In genomic region chr7:130715467-130715866, GRCm38 (mm10) we compare ENCODE assay signal across 23 mouse cellular contexts. TPM values are rescaled to one million over a fixed set of nuclear protein-coding genes. Genes with fewer than 3 reads are reported as not detected.
DNase-seq lines count a peak whose midpoint lies in the region; ATAC-seq and TF ChIP-seq lines count a peak whose summit lies in the region.
"Had no signal": no experiment of that assay in that cellular context is flagged by ENCODE, and none has a peak within 500 bp of the region (broad histone marks: within the 10 kb centered on the region; RNA-seq: fewer than 3 reads in every experiment).

No protein-coding gene starts in this region.

- peaks cover 11% of the 10 kb centered on the region; the same call in 1 of the 2 replicates for H3K36me3 ChIP-seq in midbrain, postnatal 0 days (ENCODE audit: insufficient read depth, low read length)
- H3K36me3 ChIP-seq in midbrain, embryonic 15.5 days (replicated peaks), result no peaks in the 10 kb centered on the region; the same call in 1 of the 2 replicates
- H3K36me3 ChIP-seq in forebrain, embryonic 10.5 days (replicated peaks), result peaks cover 41% of the 10 kb centered on the region

- H3K4me3 ChIP-seq in gastrocnemius, adult 2 months, result no peak overlapping the region
- H3K4me3 ChIP-seq in midbrain, postnatal 0 days (ENCODE audit: low read depth, low read length), result no peak overlapping the region
- no peak overlapping the region for H3K4me3 ChIP-seq in midbrain, embryonic 15.5 days
- no peak overlapping the region for H3K4me3 ChIP-seq in forebrain, embryonic 10.5 days
- H3K4me3 ChIP-seq: embryonic facial prominence, embryonic 10.5 days; hindbrain, embryonic 15.5 days; limb, embryonic 15.5 days; neural tube, embryonic 15.5 days had no signal

- no peak; the same call in 1 of the 2 replicates for ATAC-seq in midbrain, postnatal 0 days (ENCODE audit: low FRiP score)
- no peak for ATAC-seq in midbrain, embryonic 15.5 days (replicated peaks)
- ATAC-seq: intestine, postnatal 0 days had no signal

- H3K27me3 ChIP-seq in midbrain, postnatal 0 days (ENCODE audit: insufficient read depth, low read length), result no peaks in the 10 kb centered on the region
- H3K27me3 ChIP-seq in midbrain, embryonic 15.5 days (replicated peaks), result no peaks in the 10 kb centered on the region
- H3K27me3 ChIP-seq in forebrain, embryonic 10.5 days (ENCODE audit: poor library complexity, severe bottlenecking), result no peaks in the 10 kb centered on the region
- H3K27me3 ChIP-seq: hindbrain, embryonic 15.5 days; limb, embryonic 15.5 days; neural tube, embryonic 15.5 days had no signal

- peak overlapping the region; percentile 6 for H3K27ac ChIP-seq in gastrocnemius, adult 2 months
- H3K27ac ChIP-seq in midbrain, postnatal 0 days (ENCODE audit: low read depth, low read length), result no peak overlapping the region
- no peak overlapping the region for H3K27ac ChIP-seq in midbrain, embryonic 15.5 days
- no peak overlapping the region for H3K27ac ChIP-seq in forebrain, embryonic 10.5 days
- H3K27ac ChIP-seq: embryonic facial prominence, embryonic 10.5 days; hindbrain, embryonic 15.5 days; limb, embryonic 15.5 days; neural tube, embryonic 15.5 days had no signal

- TF ChIP-seq CTCF in gastrocnemius, adult 2 months (IDR thresholded peaks at IDR 0.05), result no peak
- TF ChIP-seq CTCF in midbrain, postnatal 0 days (IDR thresholded peaks at IDR 0.05), result no peak

- no peak overlapping the region for H3K9ac ChIP-seq in midbrain, postnatal 0 days (replicated peaks; ENCODE audit: low read length, poor library complexity, severe bottlenecking)
- no peak overlapping the region for H3K9ac ChIP-seq in midbrain, embryonic 15.5 days
- H3K9ac ChIP-seq: hindbrain, embryonic 15.5 days; limb, embryonic 15.5 days; neural tube, embryonic 15.5 days had no signal

- H3K4me2 ChIP-seq in midbrain, postnatal 0 days (ENCODE audit: low read depth, low read length, poor library complexity, severe bottlenecking), result no peak overlapping the region
- H3K4me2 ChIP-seq in midbrain, embryonic 15.5 days, result no peak overlapping the region
- H3K4me2 ChIP-seq: hindbrain, embryonic 15.5 days; limb, embryonic 15.5 days; neural tube, embryonic 15.5 days had no signal

- intact Hi-C loops in gastrocnemius, adult 2 months (cut with DNase I), result no loop called here

- peaks cover 8% of the 10 kb centered on the region; the same call in 1 of the 2 replicates for H3K4me1 ChIP-seq in midbrain, postnatal 0 days (ENCODE audit: insufficient read depth, low read length)
- peaks cover 37% of the 10 kb centered on the region for H3K4me1 ChIP-seq in midbrain, embryonic 15.5 days
- H3K4me1 ChIP-seq in forebrain, embryonic 10.5 days, result peaks cover 38% of the 10 kb centered on the region
- H3K4me1 ChIP-seq: limb, embryonic 15.5 days had no signal

- no peaks in the 10 kb centered on the region for H3K9me3 ChIP-seq in midbrain, postnatal 0 days (ENCODE audit: low read length)
- no peaks in the 10 kb centered on the region for H3K9me3 ChIP-seq in midbrain, embryonic 15.5 days
- H3K9me3 ChIP-seq in forebrain, embryonic 10.5 days, result no peaks in the 10 kb centered on the region
- H3K9me3 ChIP-seq: embryonic facial prominence, embryonic 10.5 days; hindbrain, embryonic 15.5 days; limb, embryonic 15.5 days; neural tube, embryonic 15.5 days had no signal

- no peak for DNase-seq in gastrocnemius, adult 2 months
- no peak for DNase-seq in gastrocnemius, adult 18-20 months (ENCODE audit: low spot score)
- DNase-seq in midbrain, postnatal 0 days (ENCODE audit: low spot score), result peak; percentile 58
- DNase-seq in cerebellum, postnatal 10 days, result peak; percentile 87 to 89
- no peak for DNase-seq in forebrain, embryonic 10.5 days (ENCODE audit: extremely low spot score, low spot score)
- no peak for DNase-seq in right cerebral cortex, postnatal 36 days (ENCODE audit: low spot score in 2 of 2)
- DNase-seq: adrenal gland, postnatal 14 days; kidney, postnatal 4 days; lung, postnatal 4 days; thymus, adult 18-20 months; thymus, postnatal 36 days had no signal

- WGBS in midbrain, postnatal 0 days, result 82% methylated on average over 3 of the region's 3 CpGs
- 85% methylated on average over 3 of the region's 3 CpGs for WGBS in midbrain, embryonic 15.5 days
- WGBS in forebrain, embryonic 10.5 days, result 96% methylated on average over 3 of the region's 3 CpGs

RNA-seq across cellular contexts. Expression of gene Btbd16, which starts 58.4 kb away (rescaled TPM):
- not detected for total RNA-seq in gastrocnemius, adult 2 months (2021)
- not detected for total RNA-seq in gastrocnemius, adult 18-20 months (2021)
- not detected in 2 replicates for total RNA-seq in midbrain, postnatal 0 days (2014; rRNA removed)
- polyA plus RNA-seq in midbrain, postnatal 0 days (2015; fragmentation: Nextera tagmentation; extraction: Ambion mirVana), result 0.29 and 0.32 TPM in 2 replicates
- not detected in 2 replicates for polyA plus RNA-seq in midbrain, embryonic 15.5 days (2015; fragmentation: Nextera tagmentation; extraction: Ambion mirVana)
- not detected in 2 replicates for polyA plus RNA-seq in forebrain, embryonic 10.5 days (2016; fragmentation: Nextera tagmentation; extraction: Ambion mirVana)
- total RNA-seq: adrenal gland, postnatal 14 days; heart, adult 8-10 months; heart, postnatal 25 days had no signal
- polyA plus RNA-seq: forebrain, embryonic 11.5 days; heart, embryonic 14.5 days; hindbrain, embryonic 15.5 days; intestine, postnatal 0 days; kidney, embryonic 14.5 days; lung, embryonic 16.5 days; neural tube, embryonic 15.5 days had no signal

Comparison
In these comparisons a context has a peak if more than half of its experiments do, and no peak if none do; other contexts are left out.
1. DNase-seq: peak in midbrain, postnatal 0 days (single experiment) and cerebellum, postnatal 10 days (2 of 2); none in gastrocnemius, adult 2 months (single experiment), gastrocnemius, adult 18-20 months (single experiment), forebrain, embryonic 10.5 days (single experiment) and right cerebral cortex, postnatal 36 days (0 of 2).